Mouse (Mus musculus) lung, embryonic 16.5 days (tissue): ENCODE data around the gene Nhsl2. TPM values are rescaled to one million over a fixed set of nuclear protein-coding genes. Genes with fewer than 3 reads are reported as not detected.
"Not testable (repeated sequence)": the region's sequence is repeated elsewhere in the genome, so short reads cannot be mapped to it uniquely, and the experiment has no call there.

Experiments used
- ATAC-seq: fragments of 200-750 bp; cut with Nextera tagmentation; 2 replicates; pipeline ENCODE4 v1.8.0; 2017; ENCODE audit warnings: low read depth, mild to moderate bottlenecking, moderate library complexity
- H3K27ac ChIP-seq: fragments of 300-500 bp; sonication (generic); 2 replicates; pipeline ENCODE4 v1.5.1; 2014; ENCODE audit warnings: mild to moderate bottlenecking, control low read depth, low read length
- H3K27me3 ChIP-seq: fragments of 300-500 bp; sonication (generic); 2 replicates; pipeline ENCODE4 v1.6.1; 2014; ENCODE audit warnings: low read depth, low read length, mixed read lengths; ENCODE audit not compliant: control insufficient read depth, insufficient read depth
- H3K36me3 ChIP-seq: fragments of 300-500 bp; sonication (generic); 2 replicates; pipeline ENCODE4 v1.6.1; 2014; ENCODE audit warnings: low read length; ENCODE audit not compliant: control insufficient read depth, insufficient read depth
- H3K4me1 ChIP-seq: fragments of 300-500 bp; sonication (generic); replicated peaks from 2 replicates; pipeline ENCODE4 v1.6.1; 2014; ENCODE audit warnings: low read length, mixed read lengths; ENCODE audit not compliant: control insufficient read depth, insufficient read depth
- H3K4me2 ChIP-seq: fragments of 300-500 bp; sonication (generic); 2 replicates; pipeline ENCODE4 v1.6.1; 2014; ENCODE audit warnings: low read depth, low read length, control low read depth
- H3K4me3 ChIP-seq: fragments of 300-500 bp; sonication (generic); 2 replicates; pipeline ENCODE4 v1.5.1; 2014; ENCODE audit warnings: mild to moderate bottlenecking, low read length, control low read depth
- H3K9ac ChIP-seq: fragments of 300-500 bp; sonication (generic); 2 replicates; pipeline ENCODE4 v1.6.1; 2014; ENCODE audit warnings: low read length, control low read depth
- H3K9me3 ChIP-seq: fragments of 300-500 bp; sonication (generic); 2 replicates; pipeline ENCODE4 v1.6.1; 2016; ENCODE audit warnings: low read length; ENCODE audit not compliant: control insufficient read depth
- WGBS: fragments of 180-500 bp; shearing (Covaris S2); extraction: QIAGEN DNeasy Blood & Tissue Kit; methylation state at CpG from one replicate; pipeline ENCODE4 v1.1.7; 2014; 5-methylcytosine and 5-hydroxymethylcytosine counted together
- polyA plus RNA-seq: library from polyadenylated mRNA; unstranded; fragments of >200 nt; fragmentation: Nextera tagmentation; extraction: Ambion mirVana; gene quantifications from 2 replicates; pipeline ENCODE4 v1.2.1, GENCODE M21; 2015

The Nhsl2 gene
- polyA plus RNA-seq, 1 experiment from 2014 or later, result 4.5 TPM

- no peaks in the 10 kb centered on the region for H3K36me3 ChIP-seq
- no peak for ATAC-seq
- 86% methylated on average over 8 of the region's 8 CpGs for WGBS
- H3K27me3 ChIP-seq, result no peaks in the 10 kb centered on the region
- no peaks in the 10 kb centered on the region for H3K4me1 ChIP-seq
- no peaks in the 10 kb centered on the region for H3K9me3 ChIP-seq
- no peak overlapping the region for H3K4me2 ChIP-seq
- no peak overlapping the region for H3K27ac ChIP-seq
- no peak overlapping the region for H3K9ac ChIP-seq
- no peak overlapping the region for H3K4me3 ChIP-seq
Measured at GRCm38 (mm10) chrX:102085798-102086443, 236.7 kb downstream of the Nhsl2 start.

GRCm38 (mm10) chrX:102090605-102091004, 241.4 kb downstream of the Nhsl2 start:
- ATAC-seq, result no peak
- no peaks in the 10 kb centered on the region for H3K9me3 ChIP-seq
- H3K27me3 ChIP-seq, result no peaks in the 10 kb centered on the region
- no peaks in the 10 kb centered on the region for H3K36me3 ChIP-seq
- no peak overlapping the region for H3K9ac ChIP-seq
- no peak overlapping the region for H3K4me2 ChIP-seq
- no peak overlapping the region for H3K27ac ChIP-seq
- WGBS, result 53% methylated on average over 3 of the region's 3 CpGs
- H3K4me3 ChIP-seq, result no peak overlapping the region
- no peaks in the 10 kb centered on the region for H3K4me1 ChIP-seq

GRCm38 (mm10) chrX:102094381-102094904, 245.3 kb downstream of the Nhsl2 start:
- no peak overlapping the region for H3K9ac ChIP-seq
- no peak overlapping the region for H3K4me3 ChIP-seq
- H3K4me2 ChIP-seq, result no peak overlapping the region
- 79% methylated on average over 6 of the region's 7 CpGs for WGBS
- no peak overlapping the region for H3K27ac ChIP-seq
- no peaks in the 10 kb centered on the region for H3K9me3 ChIP-seq
- no peak for ATAC-seq
- no peaks in the 10 kb centered on the region for H3K27me3 ChIP-seq
- H3K36me3 ChIP-seq, result no peaks in the 10 kb centered on the region
- H3K4me1 ChIP-seq, result no peaks in the 10 kb centered on the region

- no peak overlapping the region for H3K4me3 ChIP-seq
- H3K9me3 ChIP-seq, result no peaks in the 10 kb centered on the region
- ATAC-seq, result no peak
- H3K4me2 ChIP-seq, result no peak overlapping the region
- no peak overlapping the region for H3K9ac ChIP-seq
- H3K27me3 ChIP-seq, result no peaks in the 10 kb centered on the region
- no peak overlapping the region for H3K27ac ChIP-seq
- WGBS, result 54% methylated on average over 7 of the region's 7 CpGs
- no peaks in the 10 kb centered on the region for H3K36me3 ChIP-seq
- no peaks in the 10 kb centered on the region for H3K4me1 ChIP-seq
Measured at GRCm38 (mm10) chrX:102101886-102102285, 252.7 kb downstream of the Nhsl2 start.

GRCm38 (mm10) chrX:102103830-102104229, 254.6 kb downstream of the Nhsl2 start:
- H3K36me3 ChIP-seq, H3K9ac ChIP-seq, H3K27ac ChIP-seq, H3K4me1 ChIP-seq, H3K4me2 ChIP-seq, H3K4me3 ChIP-seq, H3K27me3 ChIP-seq, ATAC-seq, H3K9me3 ChIP-seq: not testable (repeated sequence)
- 46% methylated on average over 2 of the region's 2 CpGs for WGBS

GRCm38 (mm10) chrX:102109349-102109748, 260.2 kb downstream of the Nhsl2 start:
- not testable (repeated sequence) for H3K27ac ChIP-seq, H3K4me2 ChIP-seq, H3K36me3 ChIP-seq, H3K4me1 ChIP-seq, H3K9me3 ChIP-seq, H3K4me3 ChIP-seq, H3K27me3 ChIP-seq, ATAC-seq, H3K9ac ChIP-seq
- 69% methylated on average over 5 of the region's 5 CpGs for WGBS

GRCm38 (mm10) chrX:102115676-102116075, 266.5 kb downstream of the Nhsl2 start:
- H3K4me2 ChIP-seq, result no peak overlapping the region
- no peaks in the 10 kb centered on the region for H3K36me3 ChIP-seq
- H3K27ac ChIP-seq, result no peak overlapping the region
- H3K9ac ChIP-seq, result no peak overlapping the region
- WGBS, result 33% methylated on average over 4 of the region's 4 CpGs
- ATAC-seq, result no peak
- H3K27me3 ChIP-seq, result peaks cover 2% of the 10 kb centered on the region; the same call in 1 of the 2 replicates
- no peak overlapping the region for H3K4me3 ChIP-seq
- no peaks in the 10 kb centered on the region for H3K9me3 ChIP-seq
- H3K4me1 ChIP-seq, result 0 out of 2 replicates have a peak, but pooled peaks cover 3% of the 10 kb centered on the region

GRCm38 (mm10) chrX:102119042-102119864, 270.1 kb downstream of the Nhsl2 start, which contains the start of gene Pin4:
Pin4 (plus strand) TSS chrX:102119447.
- Histone ChIP-seq H3K27me3 (peaks cover 2% of the 10 kb centered on the region; the same call in 1 of the 2 replicates), H3K9ac (peak within 1 kb of the TSS; percentile 72), H3K4me3 (peak within 1 kb of the TSS; percentile 68), H3K4me2 (peak within 1 kb of the TSS; percentile 56), H3K9me3 (no peaks in the 10 kb centered on the region), H3K4me1 (0 out of 2 replicates have a peak, but pooled peaks cover 3% of the 10 kb centered on the region), H3K36me3 (peaks cover 2% of the 10 kb centered on the region; the same call in 1 of the 2 replicates), H3K27ac (no peak within 1 kb of the TSS)
- WGBS, result 15% methylated on average over 30 of the region's 30 CpGs
- ATAC-seq, result peak; percentile 99

- Histone ChIP-seq H3K4me3 (no peak overlapping the region), H3K36me3 (peaks cover 3% of the 10 kb centered on the region), H3K27me3 (no peaks in the 10 kb centered on the region), H3K9me3 (no peaks in the 10 kb centered on the region), H3K27ac (no peak overlapping the region), H3K9ac (no peak overlapping the region), H3K4me1 (0 out of 2 replicates have a peak, but pooled peaks cover 3% of the 10 kb centered on the region), H3K4me2 (no peak overlapping the region)
- 84% methylated on average over 2 of the region's 2 CpGs for WGBS
- no peak for ATAC-seq
Measured at GRCm38 (mm10) chrX:102121321-102121720, 272.1 kb downstream of the Nhsl2 start.
